Mouse (Mus musculus) thymus, adult 2 months (tissue): ENCODE measurements around the gene Commd8. TPM values are rescaled to one million over a fixed set of nuclear protein-coding genes. Genes with fewer than 3 reads are reported as not detected.

Experiments used
- DNase-seq: peaks from one replicate; pipeline ENCODE4 v3.0.0; 2021
- H3K27ac ChIP-seq: fragments of 200-500 bp; 2 replicates; pipeline ENCODE4 v1.5.1; 2012; ENCODE audit warnings: low read length, control low read depth; ENCODE audit not compliant: control insufficient read depth, insufficient read depth
- H3K27me3 ChIP-seq: fragments of 200-500 bp; 2 replicates; pipeline ENCODE4 v1.6.1; 2012; ENCODE audit warnings: mild to moderate bottlenecking, low read length, moderate library complexity, mixed read lengths; ENCODE audit not compliant: control insufficient read depth, insufficient read depth
- H3K36me3 ChIP-seq: fragments of 200-500 bp; 2 replicates; pipeline ENCODE4 v1.6.1; 2012; ENCODE audit warnings: mild to moderate bottlenecking, low read length, moderate library complexity; ENCODE audit not compliant: control insufficient read depth, insufficient read depth
- H3K4me1 ChIP-seq: fragments of 200-500 bp; replicated peaks from 2 replicates; pipeline ENCODE4 v1.6.1; 2012; ENCODE audit warnings: low read length; ENCODE audit not compliant: control insufficient read depth, insufficient read depth
- H3K4me3 ChIP-seq: fragments of 200-500 bp; 2 replicates; pipeline ENCODE4 v1.5.1; 2012; ENCODE audit warnings: mild to moderate bottlenecking, low read length, control low read depth, moderate library complexity; ENCODE audit not compliant: control insufficient read depth, insufficient read depth
- CTCF ChIP-seq: fragments of 200-500 bp; IDR thresholded peaks from 2 replicates; pipeline ENCODE4 v1.5.1; 2012; ENCODE audit warnings: mild to moderate bottlenecking, control low read depth, low read length, moderate library complexity, borderline replicate concordance; ENCODE audit not compliant: control insufficient read depth, poor library complexity, insufficient read depth; ENCODE audit errors: extremely low read depth
- POLR2A ChIP-seq: fragments of 200-500 bp; IDR thresholded peaks from 2 replicates; pipeline ENCODE4 v1.6.1; 2012; ENCODE audit warnings: mild to moderate bottlenecking, low read length, control low read depth, moderate library complexity; ENCODE audit not compliant: control insufficient read depth, poor library complexity, insufficient read depth; ENCODE audit errors: extremely low read depth
- WGBS: fragments of 180-500 bp; shearing (Covaris S2); methylation state at CpG from one replicate; pipeline ENCODE4 v1.1.7; 2018; 5-methylcytosine and 5-hydroxymethylcytosine counted together
- polyA plus RNA-seq: library from polyadenylated mRNA; depleted of rRNA; stranded (reverse); fragments of >200 nt; gene quantifications from 2 replicates; pipeline ENCODE4 v1.2.3, GENCODE M21; 2012

Gene Commd8
- polyA plus RNA-seq, 1 experiment, result 7.9 TPM

- Histone ChIP-seq H3K4me1 (peaks cover 12% of the 10 kb centered on the region), H3K27me3 (no peaks in the 10 kb centered on the region), H3K4me3 (no peak overlapping the region), H3K36me3 (no peaks in the 10 kb centered on the region), H3K27ac (peak overlapping the region; percentile 29; the same call in 1 of the 2 replicates)
- WGBS, result 76% methylated on average over 13 of the region's 13 CpGs
- TF ChIP-seq CTCF (no peak), POLR2A (no peak)
- no peak for DNase-seq
Observed at GRCm38 (mm10) chr5:72184437-72185100, 16.6 kb upstream of the Commd8 start.

GRCm38 (mm10) chr5:72183929-72184328, 15.9 kb upstream of the Commd8 start:
- 9% methylated on average over 6 of the region's 6 CpGs for WGBS
- no peak for DNase-seq
- TF ChIP-seq POLR2A, result no peak
- TF ChIP-seq CTCF, result no peak
- H3K4me1 ChIP-seq, result peaks cover 12% of the 10 kb centered on the region
- H3K27ac ChIP-seq, result no peak overlapping the region
- peak overlapping the region; percentile 6; the same call in 1 of the 2 replicates for H3K4me3 ChIP-seq
- no peaks in the 10 kb centered on the region for H3K27me3 ChIP-seq
- H3K36me3 ChIP-seq, result no peaks in the 10 kb centered on the region

- H3K4me3 ChIP-seq, result no peak overlapping the region
- peaks cover 12% of the 10 kb centered on the region for H3K4me1 ChIP-seq
- H3K27ac ChIP-seq, result no peak overlapping the region
- H3K27me3 ChIP-seq, result no peaks in the 10 kb centered on the region
- DNase-seq, result peak; percentile 28
- no peaks in the 10 kb centered on the region for H3K36me3 ChIP-seq
- 47% methylated on average over 4 of the region's 4 CpGs for WGBS
- TF ChIP-seq CTCF, result no peak
- no peak for TF ChIP-seq POLR2A
Observed at GRCm38 (mm10) chr5:72182804-72183203, 14.8 kb upstream of the Commd8 start.

GRCm38 (mm10) chr5:72181194-72181593, 13.2 kb upstream of the Commd8 start:
- WGBS, result 24% methylated on average over 1 of the region's 1 CpGs
- no peaks in the 10 kb centered on the region for H3K27me3 ChIP-seq
- H3K36me3 ChIP-seq, result no peaks in the 10 kb centered on the region
- no peak overlapping the region for H3K4me3 ChIP-seq
- TF ChIP-seq CTCF, result no peak
- TF ChIP-seq POLR2A, result no peak
- DNase-seq, result no peak
- peaks cover 12% of the 10 kb centered on the region for H3K4me1 ChIP-seq
- no peak overlapping the region for H3K27ac ChIP-seq

- TF ChIP-seq CTCF (no peak), POLR2A (no peak)
- H3K27ac ChIP-seq, result no peak overlapping the region
- H3K36me3 ChIP-seq, result no peaks in the 10 kb centered on the region
- no peak for DNase-seq
- 82% methylated on average over 7 of the region's 7 CpGs for WGBS
- H3K4me1 ChIP-seq, result no peaks in the 10 kb centered on the region
- no peak overlapping the region for H3K4me3 ChIP-seq
- no peaks in the 10 kb centered on the region for H3K27me3 ChIP-seq
Observed at GRCm38 (mm10) chr5:72175530-72175929, 7.5 kb upstream of the Commd8 start.

- no peak for DNase-seq
- no peaks in the 10 kb centered on the region for H3K36me3 ChIP-seq
- 96% methylated on average over 4 of the region's 4 CpGs for WGBS
- H3K4me3 ChIP-seq, result no peak overlapping the region
- no peaks in the 10 kb centered on the region for H3K27me3 ChIP-seq
- TF ChIP-seq POLR2A (no peak), CTCF (no peak)
- H3K27ac ChIP-seq, result no peak overlapping the region
- H3K4me1 ChIP-seq, result no peaks in the 10 kb centered on the region
Observed at GRCm38 (mm10) chr5:72175050-72175449, 7.1 kb upstream of the Commd8 start.
